Mouse (Mus musculus) mature B cell (primary cell): ENCODE data around the gene Sirt1.

ENCODE experiments used
- in situ Hi-C: fragments of 300-500 bp; cut with MboI; formaldehyde crosslinking; loops from 2 replicates; pipeline ENCODE4 v1.14.3; 2019

The Sirt1 gene

GRCm38 (mm10) chr10:63337326-63337725 lies 44.2 kb downstream of the Sirt1 start:
- in situ Hi-C loops = no loop called here

- in situ Hi-C loops = no loop called here
Measured at GRCm38 (mm10) chr10:63336901-63337300, 44.6 kb downstream of the Sirt1 start.

GRCm38 (mm10) chr10:63327091-63327490 lies 54.4 kb downstream of the Sirt1 start:
- in situ Hi-C loops = no loop called here

- in situ Hi-C loops = no loop called here
Measured at GRCm38 (mm10) chr10:63313726-63314125, 67.8 kb downstream of the Sirt1 start.

- in situ Hi-C loops = loop anchor here (10.0 kb wide), 1 partner anchor 154 kb away; no protein-coding TSS in a partner anchor
Measured at GRCm38 (mm10) chr10:63308582-63309366, 72.7 kb downstream of the Sirt1 start.

GRCm38 (mm10) chr10:63302356-63302755 lies 79.1 kb downstream of the Sirt1 start:
- in situ Hi-C loops = loop anchor here (10.0 kb wide), 1 partner anchor 148 kb away; no protein-coding TSS in a partner anchor

GRCm38 (mm10) chr10:63282846-63283245 lies 98.7 kb downstream of the Sirt1 start:
- in situ Hi-C loops = no loop called here

- in situ Hi-C loops = no loop called here
Measured at GRCm38 (mm10) chr10:63282417-63282816, 99.1 kb downstream of the Sirt1 start.

GRCm38 (mm10) chr10:63279851-63280250 lies 101.7 kb downstream of the Sirt1 start:
- in situ Hi-C loops = no loop called here

GRCm38 (mm10) chr10:63277010-63277409 lies 104.5 kb downstream of the Sirt1 start:
- in situ Hi-C loops = no loop called here

- in situ Hi-C loops = no loop called here
Measured at GRCm38 (mm10) chr10:63272868-63273267, 108.6 kb downstream of the Sirt1 start.

GRCm38 (mm10) chr10:63272401-63272800 lies 109.1 kb downstream of the Sirt1 start:
- in situ Hi-C loops = no loop called here
